Mouse (Mus musculus): ENCODE measurements around the gene Prlh. TPM values are rescaled to one million over a fixed set of nuclear protein-coding genes. Genes with fewer than 3 reads are reported as not detected.
A peak's percentile ranks its signal among the peaks of the same experiment; 100 is the strongest.

Gene Prlh
- polyA plus RNA-seq, 1 experiment from 2014 or later = not detected

- Histone ChIP-seq H3K4me1 (peaks cover 21% of the 10 kb centered on the region; the same call in 1 of the 2 replicates), H3K9ac (no peak overlapping the region), H3K4me3 (no peak overlapping the region), H3K27me3 (replicated peaks) (no peaks in the 10 kb centered on the region), H3K36me3 (replicated peaks) (no peaks in the 10 kb centered on the region), H3K9me3 (no peaks in the 10 kb centered on the region), H3K27ac (no peak overlapping the region), H3K4me2 (no peak overlapping the region)
- WGBS = 94% methylated on average over 1 of the region's 1 CpGs
- ATAC-seq (replicated peaks) = no peak
Measured at GRCm38 (mm10) chr1:90995916-90996315, 43.0 kb downstream of the Prlh start.

DNA sequence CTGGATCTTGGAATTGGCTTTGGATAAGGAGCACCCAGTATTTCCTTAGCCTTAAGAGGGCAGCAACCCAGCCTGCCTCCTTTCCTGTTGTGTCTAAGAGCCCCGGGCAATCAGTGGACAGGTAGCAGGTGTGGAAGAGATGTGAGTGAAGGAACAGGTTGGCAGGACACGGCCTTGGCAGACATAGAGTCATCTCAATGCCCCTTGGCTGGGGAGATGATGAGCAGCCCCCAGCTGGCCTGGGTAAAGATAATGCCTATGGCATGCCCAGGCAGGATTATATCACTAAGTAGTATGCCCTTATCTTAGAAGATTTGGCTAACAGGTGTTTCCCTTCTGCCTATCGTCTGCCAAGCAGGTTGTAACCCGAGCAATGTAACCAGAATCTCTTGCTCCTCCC, 44.2 kb downstream of the Prlh start:
- Histone ChIP-seq H3K4me1 (peaks cover 21% of the 10 kb centered on the region; the same call in 1 of the 2 replicates), H3K36me3 (replicated peaks) (no peaks in the 10 kb centered on the region), H3K27me3 (replicated peaks) (no peaks in the 10 kb centered on the region), H3K27ac (no peak overlapping the region), H3K9ac (no peak overlapping the region), H3K9me3 (no peaks in the 10 kb centered on the region), H3K4me2 (no peak overlapping the region), H3K4me3 (no peak overlapping the region)
- ATAC-seq (replicated peaks) = no peak
- WGBS = 86% methylated on average over 4 of the region's 4 CpGs

- H3K9ac ChIP-seq = 0 out of 2 replicates have a peak overlapping the region, but pooled peaks have one; percentile 70
- H3K4me3 ChIP-seq = peak overlapping the region; percentile 73; the same call in 1 of the 2 replicates
- H3K27me3 ChIP-seq (replicated peaks) = no peaks in the 10 kb centered on the region
- no peaks in the 10 kb centered on the region for H3K9me3 ChIP-seq
- no peak overlapping the region for H3K27ac ChIP-seq
- H3K4me2 ChIP-seq = peak overlapping the region; percentile 88
- H3K4me1 ChIP-seq = peaks cover 21% of the 10 kb centered on the region; the same call in 1 of the 2 replicates
- no peaks in the 10 kb centered on the region for H3K36me3 ChIP-seq (replicated peaks)
- WGBS = 89% methylated on average over 5 of the region's 5 CpGs
- no peak for ATAC-seq (replicated peaks)
Measured at GRCm38 (mm10) chr1:90997641-90998040, 44.7 kb downstream of the Prlh start.

- ATAC-seq (replicated peaks) = peak; percentile 88
- H3K36me3 ChIP-seq (replicated peaks) = no peaks in the 10 kb centered on the region
- no peaks in the 10 kb centered on the region for H3K27me3 ChIP-seq (replicated peaks)
- H3K9ac ChIP-seq = peak within 1 kb of the TSS; percentile 70
- 2% methylated on average over 59 of the region's 59 CpGs for WGBS
- peak within 1 kb of the TSS; percentile 73 for H3K4me3 ChIP-seq
- peak within 1 kb of the TSS; percentile 88 for H3K4me2 ChIP-seq
- no peaks in the 10 kb centered on the region for H3K9me3 ChIP-seq
- peak within 1 kb of the TSS; percentile 64 for H3K27ac ChIP-seq
- peaks cover 21% of the 10 kb centered on the region; the same call in 1 of the 2 replicates for H3K4me1 ChIP-seq
Measured at GRCm38 (mm10) chr1:90998268-90998890, 45.5 kb downstream of the Prlh start, which contains the start of gene Lrrfip1. Gene Lrrfip1 (plus strand): TSS chr1:90998737.

DNA sequence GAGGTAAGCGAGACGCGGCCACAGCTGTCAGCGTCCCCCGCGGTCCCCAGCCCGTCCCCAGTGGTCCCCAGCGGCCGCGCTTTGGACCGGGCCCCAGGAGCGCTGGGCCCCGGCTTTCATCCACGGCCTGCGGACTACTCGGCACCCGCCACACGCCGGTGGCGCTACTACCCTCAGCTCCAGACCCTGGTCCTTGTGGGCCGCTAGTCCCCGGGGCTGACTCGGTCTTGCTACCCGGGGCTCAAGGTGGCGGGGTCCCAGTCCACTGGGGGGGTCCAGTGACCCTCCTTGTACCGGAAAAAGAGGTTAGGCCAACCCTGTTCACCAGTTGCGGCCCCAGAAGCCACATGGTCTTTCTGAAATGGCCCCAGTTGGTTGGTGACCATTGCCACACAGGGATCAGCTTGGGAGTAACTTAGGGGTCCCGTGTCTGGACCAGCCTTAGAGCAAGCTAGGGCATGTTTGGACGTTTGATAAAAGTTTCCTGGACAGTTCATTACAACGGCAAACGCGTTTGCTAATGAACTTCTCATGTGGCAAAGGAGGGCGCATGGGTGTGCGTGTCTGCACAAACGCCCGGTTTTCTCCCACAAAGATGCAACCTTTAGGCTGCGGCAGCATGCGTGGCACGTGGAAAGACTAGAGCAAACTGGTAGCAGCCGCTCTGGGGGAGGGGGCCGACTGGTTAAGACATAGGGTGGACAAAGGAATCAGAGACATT, 46.1 kb downstream of the Prlh start:
- Histone ChIP-seq H3K27me3 (replicated peaks) (no peaks in the 10 kb centered on the region), H3K27ac (peak overlapping the region; percentile 64), H3K9ac (peak overlapping the region; percentile 70), H3K36me3 (replicated peaks) (no peaks in the 10 kb centered on the region), H3K9me3 (no peaks in the 10 kb centered on the region), H3K4me1 (peaks cover 21% of the 10 kb centered on the region; the same call in 1 of the 2 replicates), H3K4me2 (peak overlapping the region; percentile 88), H3K4me3 (peak overlapping the region; percentile 73)
- peak; percentile 72 for ATAC-seq (replicated peaks)
- 1% methylated on average over 41 of the region's 41 CpGs for WGBS

DNA sequence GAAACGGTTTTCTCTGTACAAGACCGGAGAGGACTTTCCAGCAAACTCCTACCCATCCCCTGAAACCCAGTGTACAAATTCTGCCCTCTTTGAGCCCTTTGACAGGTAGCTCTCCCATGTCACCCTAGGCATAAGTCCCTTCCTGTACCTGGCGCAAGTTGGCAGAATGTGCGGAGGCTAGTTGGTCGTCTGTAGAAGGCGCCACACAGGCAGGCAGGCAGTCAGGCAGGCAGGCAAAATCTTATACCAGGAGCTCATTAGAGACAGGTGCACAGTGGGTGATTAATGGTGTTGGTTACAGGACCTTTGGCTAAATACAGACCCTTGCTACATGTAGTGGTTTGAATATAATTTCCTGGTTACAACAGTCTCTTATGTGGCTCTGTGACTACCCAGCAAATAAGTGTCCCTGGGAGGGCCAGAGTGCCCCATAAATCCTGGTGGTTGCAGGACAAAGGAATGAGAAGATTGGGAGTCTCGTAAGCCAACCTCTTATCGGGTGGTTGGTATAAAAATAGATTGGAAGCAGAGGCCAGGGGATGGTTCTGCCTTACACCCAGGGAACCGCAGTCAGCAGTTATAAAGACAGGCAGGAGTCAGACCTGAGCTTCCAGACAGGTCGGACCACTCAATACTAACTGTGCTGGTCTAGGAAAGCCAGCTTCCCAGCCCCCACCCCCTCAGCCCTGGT, 47.1 kb downstream of the Prlh start:
- Histone ChIP-seq H3K27me3 (replicated peaks) (no peaks in the 10 kb centered on the region), H3K9ac (0 out of 2 replicates have a peak overlapping the region, but pooled peaks have one; percentile 70), H3K9me3 (no peaks in the 10 kb centered on the region), H3K4me1 (peaks cover 21% of the 10 kb centered on the region; the same call in 1 of the 2 replicates), H3K4me3 (peak overlapping the region; percentile 73), H3K36me3 (replicated peaks) (no peaks in the 10 kb centered on the region), H3K27ac (no peak overlapping the region), H3K4me2 (peak overlapping the region; percentile 88)
- no peak for ATAC-seq (replicated peaks)
- 74% methylated on average over 10 of the region's 10 CpGs for WGBS

- WGBS = 87% methylated on average over 3 of the region's 3 CpGs
- Histone ChIP-seq H3K27me3 (replicated peaks) (no peaks in the 10 kb centered on the region), H3K9me3 (no peaks in the 10 kb centered on the region), H3K9ac (no peak overlapping the region), H3K4me3 (no peak overlapping the region), H3K4me1 (peaks cover 21% of the 10 kb centered on the region; the same call in 1 of the 2 replicates), H3K4me2 (no peak overlapping the region), H3K27ac (no peak overlapping the region), H3K36me3 (replicated peaks) (no peaks in the 10 kb centered on the region)
- ATAC-seq (replicated peaks) = no peak
Measured at GRCm38 (mm10) chr1:91001101-91001500, 48.2 kb downstream of the Prlh start.

DNA sequence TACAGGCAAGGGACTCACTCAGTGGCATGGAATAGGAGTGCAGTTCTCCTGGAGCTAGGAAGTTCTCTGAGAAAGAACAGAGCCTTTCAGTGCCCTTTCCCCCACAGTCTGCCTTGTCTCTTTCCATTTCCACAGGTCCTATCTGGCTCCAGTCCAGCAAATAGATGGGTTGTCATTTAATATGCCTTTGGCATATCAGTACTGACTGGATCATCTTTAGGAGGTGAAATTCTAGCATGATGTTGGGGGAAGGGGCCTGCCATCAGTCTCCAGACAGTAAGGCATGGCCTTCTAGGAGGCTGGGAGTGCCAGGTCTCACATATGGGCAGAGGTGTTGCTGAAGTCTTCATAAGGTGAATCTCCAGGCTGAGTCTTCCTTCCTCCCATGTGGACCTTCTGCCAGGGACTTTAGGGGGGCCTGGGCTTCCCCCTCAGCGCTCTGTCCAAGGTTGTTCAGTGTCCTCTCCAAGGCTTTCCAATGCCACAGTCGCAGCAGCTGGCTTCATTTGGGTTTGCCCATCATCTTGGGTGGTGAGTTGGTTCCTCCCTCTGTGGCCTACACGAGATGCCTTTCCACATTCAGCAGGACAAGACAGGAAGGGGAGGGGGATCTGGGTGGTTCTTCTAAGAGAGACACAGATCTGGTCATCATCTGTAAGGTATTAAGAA, 49.1 kb downstream of the Prlh start:
- peaks cover 21% of the 10 kb centered on the region; the same call in 1 of the 2 replicates for H3K4me1 ChIP-seq
- H3K4me3 ChIP-seq = no peak overlapping the region
- no peak overlapping the region for H3K4me2 ChIP-seq
- H3K36me3 ChIP-seq (replicated peaks) = no peaks in the 10 kb centered on the region
- H3K27ac ChIP-seq = no peak overlapping the region
- no peaks in the 10 kb centered on the region for H3K9me3 ChIP-seq
- H3K9ac ChIP-seq = no peak overlapping the region
- ATAC-seq (replicated peaks) = no peak
- WGBS = 90% methylated on average over 3 of the region's 3 CpGs
- no peaks in the 10 kb centered on the region for H3K27me3 ChIP-seq (replicated peaks)

DNA sequence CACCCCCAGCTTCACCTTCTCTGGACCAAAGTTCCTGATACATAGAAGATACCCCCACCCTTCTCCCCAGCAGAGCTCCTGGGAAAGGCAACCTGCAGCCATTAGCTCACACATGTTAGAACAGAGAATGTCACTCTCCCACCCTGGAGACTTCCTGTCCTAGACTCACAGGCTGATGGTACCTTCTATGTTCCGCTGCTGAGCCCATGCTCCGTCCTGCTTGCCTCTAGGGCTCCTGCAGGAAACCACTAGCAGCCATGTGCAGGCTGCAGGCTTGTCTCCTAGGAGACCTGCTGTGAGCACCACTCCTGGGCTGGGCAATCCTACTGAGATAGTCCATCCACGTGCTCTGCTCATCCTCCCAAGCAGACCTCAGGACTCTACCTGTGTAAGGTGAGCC, 49.7 kb downstream of the Prlh start:
- Histone ChIP-seq H3K4me1 (peaks cover 21% of the 10 kb centered on the region; the same call in 1 of the 2 replicates), H3K36me3 (replicated peaks) (no peaks in the 10 kb centered on the region), H3K4me2 (no peak overlapping the region), H3K4me3 (no peak overlapping the region), H3K9me3 (no peaks in the 10 kb centered on the region), H3K27ac (no peak overlapping the region), H3K9ac (no peak overlapping the region), H3K27me3 (replicated peaks) (no peaks in the 10 kb centered on the region)
- 80% methylated on average over 3 of the region's 3 CpGs for WGBS
- no peak for ATAC-seq (replicated peaks)

Measured in midbrain, embryonic 15.5 days (tissue).